Mouse (Mus musculus): Measurements from ENCODE around the gene Nodal.
A peak's percentile ranks its signal among the peaks of the same experiment; 100 is the strongest.

DNA sequence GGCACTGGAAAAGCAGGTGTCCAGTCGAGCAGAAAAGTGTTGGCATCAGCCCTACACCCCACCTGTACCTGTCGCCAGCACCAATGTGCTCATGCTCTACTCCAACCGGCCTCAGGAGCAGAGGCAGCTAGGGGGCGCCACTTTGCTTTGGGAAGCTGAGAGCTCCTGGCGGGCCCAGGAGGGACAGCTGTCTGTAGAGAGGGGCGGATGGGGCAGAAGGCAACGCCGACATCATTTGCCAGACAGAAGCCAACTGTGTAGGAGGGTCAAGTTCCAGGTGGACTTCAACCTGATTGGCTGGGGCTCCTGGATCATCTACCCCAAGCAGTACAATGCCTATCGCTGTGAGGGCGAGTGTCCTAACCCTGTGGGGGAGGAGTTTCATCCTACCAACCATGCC lies 5.5 kb downstream of the Nodal start:
- TF ChIP-seq CTCF (IDR thresholded peaks at IDR 0.05; ENCODE audit: borderline replicate concordance, insufficient read depth, low read depth, low read length) (peak; percentile 32; the same call in 1 of the 2 replicates), POLR2A (IDR thresholded peaks at IDR 0.05; ENCODE audit: borderline replicate concordance, insufficient read depth, low read length) (no peak)
